Mouse (Mus musculus) forebrain, embryonic 13.5 days (tissue): ENCODE results near the gene Nodal. TPM values are rescaled to one million over a fixed set of nuclear protein-coding genes. Genes with fewer than 3 reads are reported as not detected.

Experiments
- ATAC-seq: fragments of 200-750 bp; cut with Nextera tagmentation; 2 replicates; pipeline ENCODE4 v1.8.0; 2017
- H3K27ac ChIP-seq: fragments of 300-500 bp; sonication (generic); 2 replicates; pipeline ENCODE4 v1.5.1; 2015; ENCODE audit warnings: inconsistent platforms, mild to moderate bottlenecking, moderate library complexity
- H3K27me3 ChIP-seq: fragments of 300-500 bp; sonication (generic); 2 replicates; pipeline ENCODE4 v1.6.1; 2015; ENCODE audit warnings: mild to moderate bottlenecking, inconsistent platforms
- H3K36me3 ChIP-seq: fragments of 300-500 bp; sonication (generic); 2 replicates; pipeline ENCODE4 v1.6.1; 2015; ENCODE audit warnings: mild to moderate bottlenecking, inconsistent platforms; ENCODE audit not compliant: poor library complexity, severe bottlenecking
- H3K4me1 ChIP-seq: fragments of 300-500 bp; sonication (generic); 2 replicates; pipeline ENCODE4 v1.6.1; 2015; ENCODE audit warnings: inconsistent platforms
- H3K4me2 ChIP-seq: fragments of 300-500 bp; sonication (generic); 2 replicates; pipeline ENCODE4 v1.6.1; 2015; ENCODE audit warnings: inconsistent platforms, mild to moderate bottlenecking, moderate library complexity
- H3K4me3 ChIP-seq: fragments of 300-500 bp; sonication (generic); 2 replicates; pipeline ENCODE4 v1.5.1; 2015; ENCODE audit warnings: mild to moderate bottlenecking, inconsistent platforms
- H3K9ac ChIP-seq: fragments of 300-500 bp; sonication (generic); 2 replicates; pipeline ENCODE4 v1.6.1; 2015; ENCODE audit warnings: mild to moderate bottlenecking, inconsistent platforms
- H3K9me3 ChIP-seq: fragments of 300-500 bp; sonication (generic); replicated peaks from 2 replicates; pipeline ENCODE4 v1.6.1; 2016; ENCODE audit warnings: inconsistent platforms
- WGBS: fragments of 180-500 bp; shearing (Covaris S2); methylation state at CpG from one replicate; pipeline ENCODE4 v1.1.7; 2015; 5-methylcytosine and 5-hydroxymethylcytosine counted together
- polyA plus RNA-seq: library from polyadenylated mRNA; unstranded; fragments of >200 nt; fragmentation: Nextera tagmentation; extraction: Ambion mirVana; gene quantifications from 2 replicates; pipeline ENCODE4 v1.2.1, GENCODE M21; 2015

Nodal gene
- polyA plus RNA-seq, 1 experiment from 2014 or later: 0.08 TPM

DNA sequence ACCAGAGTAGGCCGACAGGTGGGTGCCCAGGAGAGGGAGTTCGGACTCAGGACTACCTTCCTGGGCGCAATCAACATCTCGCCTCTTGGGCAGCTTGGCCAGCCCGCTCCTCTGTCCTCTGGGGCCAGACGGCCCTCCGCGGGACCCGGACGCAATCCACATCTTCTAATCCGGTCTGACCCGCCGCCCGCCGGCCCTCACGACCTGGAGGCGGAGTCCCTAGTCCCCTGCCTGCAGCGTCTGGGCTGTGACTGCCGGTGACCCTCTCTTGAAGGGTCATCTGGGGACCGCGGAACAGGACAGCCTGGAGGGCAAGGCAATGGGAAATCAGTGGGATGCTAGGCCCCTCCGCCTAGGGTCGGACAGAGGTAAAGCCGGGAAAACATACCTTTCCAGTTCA, 1.4 kb downstream of the Nodal start:
- peak overlapping the region; percentile 16; the same call in 1 of the 2 replicates for H3K4me2 ChIP-seq
- peaks cover 8% of the 10 kb centered on the region for H3K4me1 ChIP-seq
- no peak for ATAC-seq
- peaks cover 58% of the 10 kb centered on the region for H3K27me3 ChIP-seq
- no peaks in the 10 kb centered on the region for H3K9me3 ChIP-seq
- H3K9ac ChIP-seq: no peak overlapping the region
- WGBS: 4% methylated on average over 21 of the region's 24 CpGs
- no peaks in the 10 kb centered on the region for H3K36me3 ChIP-seq
- H3K27ac ChIP-seq: no peak overlapping the region
- no peak overlapping the region for H3K4me3 ChIP-seq

DNA sequence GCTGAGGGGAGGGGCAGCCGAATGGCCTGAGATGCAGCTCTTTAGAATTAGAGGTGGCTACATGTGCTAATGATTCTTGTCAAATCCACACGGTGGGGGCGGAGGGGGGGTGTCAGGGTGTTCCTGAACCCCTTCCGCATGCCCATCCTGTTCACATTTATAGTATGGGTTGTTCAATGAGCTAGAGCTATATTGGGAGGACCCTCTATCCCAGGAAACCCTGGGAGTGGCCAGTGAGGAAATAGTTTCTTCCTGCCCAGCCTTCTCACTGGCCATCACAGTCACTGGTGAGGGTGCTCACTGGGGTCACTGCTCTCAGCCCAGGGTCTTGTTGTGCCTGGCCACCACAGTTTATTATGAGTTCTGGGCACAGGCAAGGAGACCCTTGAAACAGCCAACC, 2.2 kb downstream of the Nodal start:
- 74% methylated on average over 4 of the region's 4 CpGs for WGBS
- no peak overlapping the region for H3K4me2 ChIP-seq
- peaks cover 16% of the 10 kb centered on the region for H3K4me1 ChIP-seq
- no peaks in the 10 kb centered on the region for H3K36me3 ChIP-seq
- peaks cover 58% of the 10 kb centered on the region for H3K27me3 ChIP-seq
- H3K9me3 ChIP-seq: no peaks in the 10 kb centered on the region
- no peak overlapping the region for H3K27ac ChIP-seq
- H3K9ac ChIP-seq: no peak overlapping the region
- no peak overlapping the region for H3K4me3 ChIP-seq
- no peak for ATAC-seq

DNA sequence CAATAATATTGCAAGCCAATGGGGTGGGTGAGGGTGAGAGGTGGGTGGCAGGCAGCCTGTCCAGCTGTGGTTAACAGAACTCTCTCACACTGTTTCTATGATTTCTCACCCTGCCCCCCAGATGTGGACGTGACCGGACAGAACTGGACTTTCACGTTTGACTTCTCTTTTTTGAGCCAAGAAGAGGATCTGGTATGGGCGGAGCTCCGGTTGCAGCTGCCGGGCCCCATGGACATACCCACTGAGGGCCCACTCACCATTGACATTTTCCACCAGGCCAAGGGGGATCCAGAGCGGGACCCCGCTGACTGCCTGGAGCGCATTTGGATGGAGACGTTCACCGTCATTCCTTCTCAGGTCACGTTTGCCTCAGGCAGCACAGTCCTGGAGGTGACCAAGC, 5.1 kb downstream of the Nodal start:
- Histone ChIP-seq H3K4me3 (no peak overlapping the region), H3K36me3 (no peaks in the 10 kb centered on the region), H3K27ac (no peak overlapping the region), H3K9me3 (no peaks in the 10 kb centered on the region), H3K4me2 (no peak overlapping the region), H3K9ac (no peak overlapping the region), H3K27me3 (peaks cover 35% of the 10 kb centered on the region), H3K4me1 (peaks cover 19% of the 10 kb centered on the region)
- no peak for ATAC-seq
- WGBS: 85% methylated on average over 12 of the region's 12 CpGs

DNA sequence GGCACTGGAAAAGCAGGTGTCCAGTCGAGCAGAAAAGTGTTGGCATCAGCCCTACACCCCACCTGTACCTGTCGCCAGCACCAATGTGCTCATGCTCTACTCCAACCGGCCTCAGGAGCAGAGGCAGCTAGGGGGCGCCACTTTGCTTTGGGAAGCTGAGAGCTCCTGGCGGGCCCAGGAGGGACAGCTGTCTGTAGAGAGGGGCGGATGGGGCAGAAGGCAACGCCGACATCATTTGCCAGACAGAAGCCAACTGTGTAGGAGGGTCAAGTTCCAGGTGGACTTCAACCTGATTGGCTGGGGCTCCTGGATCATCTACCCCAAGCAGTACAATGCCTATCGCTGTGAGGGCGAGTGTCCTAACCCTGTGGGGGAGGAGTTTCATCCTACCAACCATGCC, 5.5 kb downstream of the Nodal start:
- Histone ChIP-seq H3K9ac (no peak overlapping the region), H3K27ac (no peak overlapping the region), H3K4me2 (no peak overlapping the region), H3K9me3 (no peaks in the 10 kb centered on the region), H3K36me3 (no peaks in the 10 kb centered on the region), H3K4me1 (peaks cover 16% of the 10 kb centered on the region), H3K27me3 (peaks cover 31% of the 10 kb centered on the region), H3K4me3 (no peak overlapping the region)
- 37% methylated on average over 10 of the region's 10 CpGs for WGBS
- ATAC-seq: no peak

DNA sequence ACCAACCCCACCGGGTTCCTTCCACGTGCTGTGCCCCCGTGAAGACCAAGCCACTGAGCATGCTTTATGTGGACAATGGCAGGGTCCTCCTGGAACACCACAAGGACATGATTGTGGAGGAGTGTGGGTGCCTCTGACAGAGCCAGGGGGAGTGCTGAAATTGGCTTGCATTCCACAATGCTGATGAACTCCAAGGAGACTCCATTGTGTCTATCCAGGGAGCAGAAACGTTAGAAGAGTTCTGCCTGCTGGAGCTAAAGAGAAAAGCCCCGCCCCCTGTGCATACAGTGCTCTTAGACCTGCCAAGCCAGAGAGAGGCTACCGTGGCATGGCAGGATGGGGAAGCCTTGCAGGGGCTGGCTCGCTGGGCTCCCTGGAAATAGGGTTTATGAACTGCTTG, 6.7 kb downstream of the Nodal start:
- H3K9me3 ChIP-seq: no peaks in the 10 kb centered on the region
- peak; percentile 58 for ATAC-seq
- 20% methylated on average over 7 of the region's 7 CpGs for WGBS
- H3K4me2 ChIP-seq: peak overlapping the region; percentile 22
- H3K9ac ChIP-seq: 0 out of 2 replicates have a peak overlapping the region, but pooled peaks have one; percentile 3
- peaks cover 18% of the 10 kb centered on the region for H3K27me3 ChIP-seq
- H3K4me3 ChIP-seq: no peak overlapping the region
- H3K36me3 ChIP-seq: peaks cover 7% of the 10 kb centered on the region
- peaks cover 11% of the 10 kb centered on the region for H3K4me1 ChIP-seq
- no peak overlapping the region for H3K27ac ChIP-seq

DNA sequence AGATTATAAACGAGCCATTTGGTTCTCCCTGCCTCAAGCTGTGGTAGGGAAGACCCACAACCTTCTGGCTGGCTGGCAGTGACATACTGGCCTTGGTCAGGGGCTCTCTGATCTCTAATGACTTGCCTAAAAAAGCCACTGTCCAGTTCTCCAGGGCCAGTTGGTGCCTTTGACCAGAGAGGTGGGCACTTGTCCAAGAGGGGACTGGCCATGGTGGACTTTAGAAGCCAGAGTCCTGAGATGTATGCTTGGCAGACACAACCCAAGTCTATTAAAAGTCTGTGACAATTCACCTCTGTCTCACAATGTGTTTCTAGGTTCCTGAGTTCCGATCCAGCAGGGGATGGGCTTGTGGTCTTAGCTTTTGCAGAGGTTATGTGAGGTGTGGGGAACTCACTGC, 7.3 kb downstream of the Nodal start:
- no peak overlapping the region for H3K9ac ChIP-seq
- no peak for ATAC-seq
- H3K9me3 ChIP-seq: no peaks in the 10 kb centered on the region
- peaks cover 13% of the 10 kb centered on the region for H3K27me3 ChIP-seq
- H3K4me2 ChIP-seq: no peak overlapping the region
- whole genome bisulfite sequencing: 70% methylated on average over 2 of the region's 2 CpGs
- peaks cover 11% of the 10 kb centered on the region for H3K4me1 ChIP-seq
- H3K4me3 ChIP-seq: no peak overlapping the region
- H3K27ac ChIP-seq: no peak overlapping the region
- H3K36me3 ChIP-seq: peaks cover 13% of the 10 kb centered on the region

DNA sequence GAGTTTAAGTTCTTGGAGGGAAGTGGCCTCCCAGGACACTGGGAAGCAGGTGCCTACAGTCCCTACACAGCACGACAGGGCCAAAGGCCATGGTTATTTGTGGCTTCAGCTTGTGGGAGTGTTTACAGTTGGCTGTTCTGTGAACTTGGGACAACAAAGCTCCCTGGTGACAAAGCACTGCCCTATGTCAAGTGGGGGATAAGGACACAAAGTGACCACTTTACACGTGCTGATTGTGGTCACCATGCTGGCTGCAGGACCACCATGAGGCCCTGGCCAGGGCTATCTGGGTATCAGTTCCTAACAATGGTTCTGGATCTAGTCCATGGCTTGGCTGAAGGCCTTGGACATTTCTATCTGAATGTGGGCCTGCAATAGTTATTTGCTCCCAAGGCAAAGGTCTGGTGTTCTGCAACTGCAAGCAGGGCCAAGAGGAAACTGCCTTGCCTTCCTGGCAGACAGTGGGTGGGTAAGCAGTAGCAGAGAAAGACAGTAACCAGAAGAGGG, 8.5 kb downstream of the Nodal start:
- H3K9ac ChIP-seq: no peak overlapping the region
- 74% methylated on average over 2 of the region's 2 CpGs for WGBS
- peaks cover 25% of the 10 kb centered on the region for H3K36me3 ChIP-seq
- H3K4me1 ChIP-seq: peaks cover 11% of the 10 kb centered on the region
- H3K27ac ChIP-seq: no peak overlapping the region
- H3K4me3 ChIP-seq: no peak overlapping the region
- no peaks in the 10 kb centered on the region for H3K9me3 ChIP-seq
- peaks cover under 1% of the 10 kb centered on the region; the same call in 1 of the 2 replicates for H3K27me3 ChIP-seq
- no peak for ATAC-seq
- no peak overlapping the region for H3K4me2 ChIP-seq

DNA sequence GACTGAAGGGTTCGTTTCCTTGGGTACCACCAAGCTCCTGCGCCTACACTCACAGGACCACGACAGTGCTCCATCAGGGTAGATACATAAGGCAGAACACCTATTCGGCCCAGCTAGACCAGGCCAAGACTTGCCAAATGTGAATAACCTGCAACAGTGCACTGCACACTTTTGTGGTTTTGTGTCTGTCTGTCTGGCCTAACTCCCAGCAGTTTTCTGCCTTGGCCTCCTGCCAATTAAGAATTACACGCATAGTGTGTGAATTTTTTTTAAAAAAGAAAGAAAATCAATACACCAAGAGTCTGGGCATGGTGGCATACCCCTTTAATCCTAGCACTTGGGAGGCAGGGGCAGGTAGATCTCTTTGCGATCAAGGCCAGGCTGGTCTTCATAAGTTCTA, 10.2 kb downstream of the Nodal start:
- H3K27ac ChIP-seq: no peak overlapping the region
- peaks cover 11% of the 10 kb centered on the region for H3K4me1 ChIP-seq
- no peaks in the 10 kb centered on the region for H3K9me3 ChIP-seq
- no peak overlapping the region for H3K9ac ChIP-seq
- H3K27me3 ChIP-seq: no peaks in the 10 kb centered on the region
- no peak overlapping the region for H3K4me3 ChIP-seq
- 91% methylated on average over 6 of the region's 6 CpGs for WGBS
- ATAC-seq: no peak
- no peak overlapping the region for H3K4me2 ChIP-seq
- H3K36me3 ChIP-seq: peaks cover 37% of the 10 kb centered on the region

DNA sequence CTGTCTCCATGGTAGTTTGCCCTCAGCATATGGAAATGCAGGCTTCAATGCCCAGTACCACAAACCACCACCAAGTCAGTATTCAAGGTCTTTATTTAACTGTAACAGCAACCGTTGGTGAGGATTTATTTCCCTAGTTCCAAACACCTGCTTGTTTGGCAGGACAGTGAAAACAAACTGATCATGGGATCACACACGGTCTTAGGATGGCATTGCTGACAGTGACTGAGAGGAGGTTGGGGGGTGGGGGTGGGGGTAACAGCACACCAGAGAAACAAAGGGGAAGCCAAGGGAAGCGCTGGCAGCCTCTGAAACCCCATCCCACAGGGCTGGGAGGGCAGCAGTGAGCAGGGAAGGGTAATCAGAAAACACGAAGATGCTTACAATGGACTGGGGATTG, 10.6 kb downstream of the Nodal start:
- ATAC-seq: no peak
- Histone ChIP-seq H3K36me3 (peaks cover 42% of the 10 kb centered on the region), H3K9me3 (no peaks in the 10 kb centered on the region), H3K27ac (no peak overlapping the region; the same call in 1 of the 2 replicates), H3K9ac (no peak overlapping the region), H3K4me2 (no peak overlapping the region), H3K27me3 (no peaks in the 10 kb centered on the region), H3K4me3 (no peak overlapping the region), H3K4me1 (peaks cover 11% of the 10 kb centered on the region)
- WGBS: 55% methylated on average over 4 of the region's 4 CpGs

DNA sequence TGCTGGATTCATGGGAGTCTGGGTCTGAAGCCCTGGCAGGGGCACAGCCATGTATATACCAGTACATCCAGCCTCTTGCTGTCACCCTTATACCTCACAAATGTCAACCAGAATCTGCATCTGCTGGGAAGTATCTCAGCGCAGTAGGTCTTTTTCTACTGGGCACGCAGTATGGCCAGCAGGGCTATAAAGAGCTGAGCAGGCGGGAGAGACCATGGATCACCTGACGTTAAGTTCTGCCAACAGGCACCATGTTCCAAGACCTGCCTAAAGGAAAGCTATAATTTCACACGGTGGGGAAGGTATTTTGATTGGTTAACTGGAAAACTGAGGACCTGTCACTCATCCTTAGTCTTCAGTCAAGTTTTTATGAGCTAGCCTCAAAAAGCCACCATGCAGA, 11.3 kb downstream of the Nodal start:
- WGBS: 87% methylated on average over 5 of the region's 5 CpGs
- peaks cover 48% of the 10 kb centered on the region for H3K36me3 ChIP-seq
- no peak overlapping the region for H3K27ac ChIP-seq
- H3K9me3 ChIP-seq: no peaks in the 10 kb centered on the region
- no peak overlapping the region for H3K4me2 ChIP-seq
- H3K27me3 ChIP-seq: no peaks in the 10 kb centered on the region
- ATAC-seq: no peak
- H3K9ac ChIP-seq: no peak overlapping the region
- H3K4me1 ChIP-seq: peaks cover 11% of the 10 kb centered on the region
- no peak overlapping the region for H3K4me3 ChIP-seq

DNA sequence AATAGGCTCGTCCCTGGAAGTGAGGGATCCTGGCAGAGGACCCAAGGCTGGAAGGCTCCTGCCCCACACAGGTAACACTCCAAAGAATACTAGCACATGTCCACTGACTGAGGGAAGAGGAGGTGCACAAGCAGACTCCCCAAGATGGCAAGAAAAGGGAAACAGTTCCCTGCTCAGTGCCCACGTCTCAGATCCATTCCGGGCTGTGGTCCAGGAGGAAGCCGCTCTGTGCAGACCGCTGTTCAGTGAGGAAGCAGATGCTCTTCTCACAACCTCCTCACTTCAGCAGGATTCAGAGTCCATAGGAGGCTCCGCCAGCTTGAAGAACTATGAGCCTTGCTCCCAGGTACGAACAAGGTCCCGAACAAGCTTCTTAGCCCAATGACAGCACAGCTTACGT, 13.6 kb downstream of the Nodal start:
- Histone ChIP-seq H3K27me3 (no peaks in the 10 kb centered on the region), H3K4me1 (no peaks in the 10 kb centered on the region), H3K9ac (no peak overlapping the region), H3K4me3 (no peak overlapping the region), H3K36me3 (peaks cover 66% of the 10 kb centered on the region), H3K27ac (no peak overlapping the region), H3K4me2 (no peak overlapping the region), H3K9me3 (no peaks in the 10 kb centered on the region)
- no peak for ATAC-seq
- WGBS: 93% methylated on average over 9 of the region's 9 CpGs

DNA sequence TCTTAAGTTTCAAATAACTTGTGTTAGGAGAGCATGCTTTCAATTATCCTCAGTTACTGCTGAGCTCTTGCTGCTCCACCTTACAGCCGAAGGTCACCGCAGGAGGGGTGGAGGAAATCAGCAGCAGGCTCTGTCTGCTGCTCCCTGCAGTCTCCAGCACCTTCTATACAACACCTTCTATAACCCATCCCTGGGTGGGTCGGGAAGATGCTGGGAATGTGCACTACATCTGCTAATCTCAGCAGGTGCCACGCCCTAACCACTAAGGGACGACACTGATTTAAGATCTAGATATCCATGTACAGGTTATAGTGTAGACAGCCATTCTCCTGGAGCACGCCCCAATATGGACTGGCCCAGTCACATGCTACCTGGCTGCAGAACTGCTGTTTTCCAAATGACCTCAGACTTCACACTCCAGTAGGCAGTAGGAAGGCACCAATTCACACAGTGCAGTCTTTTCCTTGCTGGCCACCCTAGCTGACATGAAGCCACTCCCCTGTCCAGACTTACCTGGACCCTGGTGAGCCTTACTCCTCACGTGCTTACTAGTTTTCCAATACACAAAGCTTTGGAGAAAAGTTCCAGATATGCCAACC, 22.5 kb downstream of the Nodal start:
- Histone ChIP-seq H3K9me3 (no peaks in the 10 kb centered on the region), H3K4me2 (no peak overlapping the region), H3K36me3 (peaks cover 14% of the 10 kb centered on the region), H3K27me3 (no peaks in the 10 kb centered on the region), H3K4me3 (no peak overlapping the region), H3K4me1 (peaks cover 27% of the 10 kb centered on the region), H3K9ac (no peak overlapping the region), H3K27ac (no peak overlapping the region)
- WGBS: 98% methylated on average over 7 of the region's 7 CpGs
- no peak for ATAC-seq

DNA sequence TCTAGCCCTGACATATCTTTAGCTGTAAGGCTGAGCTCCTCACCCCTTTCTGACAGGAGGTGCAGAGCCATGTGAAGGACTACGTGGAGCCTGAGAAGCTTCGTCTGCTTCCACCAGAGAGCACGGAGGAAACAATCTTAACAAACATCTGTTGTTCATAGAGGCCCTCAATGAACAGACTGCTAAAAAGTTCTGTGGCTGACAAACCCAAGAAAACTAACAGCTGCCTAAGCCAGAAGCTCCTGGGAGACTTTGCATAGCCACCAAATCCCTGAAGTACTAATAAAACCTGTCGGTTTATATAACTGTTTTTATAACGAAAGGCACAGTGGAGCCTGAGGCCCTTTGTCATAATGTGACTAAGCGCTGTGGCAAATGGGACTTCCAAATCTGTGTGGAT, 25.7 kb downstream of the Nodal start:
- H3K4me2 ChIP-seq: no peak overlapping the region

More for the DNA sequence above, 25.7 kb downstream of the Nodal start:
- no peaks in the 10 kb centered on the region for H3K9me3 ChIP-seq
- peaks cover 24% of the 10 kb centered on the region for H3K36me3 ChIP-seq
- no peak overlapping the region for H3K4me3 ChIP-seq
- H3K27ac ChIP-seq: no peak overlapping the region; the same call in 1 of the 2 replicates
- peaks cover 57% of the 10 kb centered on the region for H3K4me1 ChIP-seq
- H3K27me3 ChIP-seq: no peaks in the 10 kb centered on the region
- no peak overlapping the region for H3K9ac ChIP-seq
- WGBS: 79% methylated on average over 6 of the region's 6 CpGs
- no peak for ATAC-seq
